Mouse (Mus musculus): ENCODE measurements around the gene Myrf. TPM values are rescaled to one million over a fixed set of nuclear protein-coding genes. Genes with fewer than 3 reads are reported as not detected.
A peak's percentile ranks its signal among the peaks of the same experiment; 100 is the strongest.

Myrf gene
- polyA plus RNA-seq, 1 experiment: 62.8 TPM

- peaks cover 6% of the 10 kb centered on the region; the same call in 1 of the 2 replicates for H3K4me1 ChIP-seq (ENCODE audit: control insufficient read depth, insufficient read depth, low read length)
- DNase-seq: peak; percentile 43
Observed at GRCm38 (mm10) chr19:10277331-10277730, 36.8 kb upstream of the Myrf start.

GRCm38 (mm10) chr19:10276483-10277144 is 36.1 kb upstream of the Myrf start:
- 78% methylated on average over 12 of the region's 12 CpGs for WGBS
- H3K4me3 ChIP-seq (replicated peaks; ENCODE audit: extremely low read depth, low read depth, low read length): no peak overlapping the region
- DNase-seq: no peak
- TF ChIP-seq POLR2A (IDR thresholded peaks at IDR 0.05; ENCODE audit: borderline replicate concordance, extremely low read depth, low read depth, low read length) (no peak), CTCF (IDR thresholded peaks at IDR 0.05; ENCODE audit: insufficient read depth, low read length) (no peak)
- peaks cover 6% of the 10 kb centered on the region; the same call in 1 of the 2 replicates for H3K4me1 ChIP-seq (ENCODE audit: control insufficient read depth, insufficient read depth, low read length)

More at GRCm38 (mm10) chr19:10277331-10277730, 36.8 kb upstream of the Myrf start:
- 41% methylated on average over 17 of the region's 17 CpGs for WGBS
- H3K4me3 ChIP-seq (replicated peaks; ENCODE audit: extremely low read depth, low read depth, low read length): no peak overlapping the region
- TF ChIP-seq CTCF (IDR thresholded peaks at IDR 0.05; ENCODE audit: insufficient read depth, low read length) (no peak), POLR2A (IDR thresholded peaks at IDR 0.05; ENCODE audit: borderline replicate concordance, extremely low read depth, low read depth, low read length) (no peak)

- no peak for DNase-seq
- TF ChIP-seq POLR2A (IDR thresholded peaks at IDR 0.05; ENCODE audit: borderline replicate concordance, extremely low read depth, low read depth, low read length): no peak
- TF ChIP-seq CTCF (IDR thresholded peaks at IDR 0.05; ENCODE audit: insufficient read depth, low read length): no peak
- whole genome bisulfite sequencing: 61% methylated on average over 5 of the region's 5 CpGs
- H3K4me3 ChIP-seq (replicated peaks; ENCODE audit: extremely low read depth, low read depth, low read length): no peak overlapping the region
- H3K4me1 ChIP-seq (ENCODE audit: control insufficient read depth, insufficient read depth, low read length): peaks cover 4% of the 10 kb centered on the region; the same call in 1 of the 2 replicates
Observed at GRCm38 (mm10) chr19:10274056-10274455, 33.5 kb upstream of the Myrf start.

GRCm38 (mm10) chr19:10272746-10273145 is 32.2 kb upstream of the Myrf start:
- no peak overlapping the region for H3K4me3 ChIP-seq (replicated peaks; ENCODE audit: extremely low read depth, low read depth, low read length)
- TF ChIP-seq POLR2A (IDR thresholded peaks at IDR 0.05; ENCODE audit: borderline replicate concordance, extremely low read depth, low read depth, low read length) (no peak), CTCF (IDR thresholded peaks at IDR 0.05; ENCODE audit: insufficient read depth, low read length) (no peak)
- DNase-seq: no peak
- WGBS: 31% methylated on average over 11 of the region's 11 CpGs
- H3K4me1 ChIP-seq (ENCODE audit: control insufficient read depth, insufficient read depth, low read length): no peaks in the 10 kb centered on the region

GRCm38 (mm10) chr19:10271592-10271991 is 31.0 kb upstream of the Myrf start:
- TF ChIP-seq CTCF (IDR thresholded peaks at IDR 0.05; ENCODE audit: insufficient read depth, low read length) (no peak), POLR2A (IDR thresholded peaks at IDR 0.05; ENCODE audit: borderline replicate concordance, extremely low read depth, low read depth, low read length) (no peak)
- Histone ChIP-seq H3K4me3 (replicated peaks; ENCODE audit: extremely low read depth, low read depth, low read length) (no peak overlapping the region), H3K4me1 (ENCODE audit: control insufficient read depth, insufficient read depth, low read length) (0 out of 2 replicates have a peak, but pooled peaks cover 2% of the 10 kb centered on the region)
- no peak for DNase-seq
- 93% methylated on average over 7 of the region's 7 CpGs for WGBS

GRCm38 (mm10) chr19:10270356-10270755 is 29.8 kb upstream of the Myrf start:
- no peak for DNase-seq
- Histone ChIP-seq H3K4me1 (ENCODE audit: control insufficient read depth, insufficient read depth, low read length) (0 out of 2 replicates have a peak, but pooled peaks cover 2% of the 10 kb centered on the region), H3K4me3 (replicated peaks; ENCODE audit: extremely low read depth, low read depth, low read length) (no peak overlapping the region)
- TF ChIP-seq POLR2A (IDR thresholded peaks at IDR 0.05; ENCODE audit: borderline replicate concordance, extremely low read depth, low read depth, low read length) (no peak), CTCF (IDR thresholded peaks at IDR 0.05; ENCODE audit: insufficient read depth, low read length) (no peak)
- 81% methylated on average over 5 of the region's 5 CpGs for WGBS

- TF ChIP-seq POLR2A (IDR thresholded peaks at IDR 0.05; ENCODE audit: borderline replicate concordance, extremely low read depth, low read depth, low read length) (no peak), CTCF (IDR thresholded peaks at IDR 0.05; ENCODE audit: insufficient read depth, low read length) (no peak)
- 0 out of 2 replicates have a peak, but pooled peaks cover 2% of the 10 kb centered on the region for H3K4me1 ChIP-seq (ENCODE audit: control insufficient read depth, insufficient read depth, low read length)
- 89% methylated on average over 15 of the region's 15 CpGs for WGBS
- no peak for DNase-seq
- H3K4me3 ChIP-seq (replicated peaks; ENCODE audit: extremely low read depth, low read depth, low read length): no peak overlapping the region
Observed at GRCm38 (mm10) chr19:10268851-10269250, 28.3 kb upstream of the Myrf start.

- Histone ChIP-seq H3K4me3 (replicated peaks; ENCODE audit: extremely low read depth, low read depth, low read length) (no peak overlapping the region), H3K4me1 (ENCODE audit: control insufficient read depth, insufficient read depth, low read length) (0 out of 2 replicates have a peak, but pooled peaks cover 2% of the 10 kb centered on the region)
- TF ChIP-seq CTCF (IDR thresholded peaks at IDR 0.05; ENCODE audit: insufficient read depth, low read length): no peak
- TF ChIP-seq POLR2A (IDR thresholded peaks at IDR 0.05; ENCODE audit: borderline replicate concordance, extremely low read depth, low read depth, low read length): no peak
- 72% methylated on average over 10 of the region's 10 CpGs for WGBS
- DNase-seq: no peak
Observed at GRCm38 (mm10) chr19:10267953-10268352, 27.4 kb upstream of the Myrf start.

- TF ChIP-seq CTCF (IDR thresholded peaks at IDR 0.05; ENCODE audit: insufficient read depth, low read length): no peak
- no peak for TF ChIP-seq POLR2A (IDR thresholded peaks at IDR 0.05; ENCODE audit: borderline replicate concordance, extremely low read depth, low read depth, low read length)
- Histone ChIP-seq H3K4me3 (replicated peaks; ENCODE audit: extremely low read depth, low read depth, low read length) (no peak overlapping the region), H3K4me1 (ENCODE audit: control insufficient read depth, insufficient read depth, low read length) (0 out of 2 replicates have a peak, but pooled peaks cover 2% of the 10 kb centered on the region)
- peak; percentile 53 for DNase-seq
- 42% methylated on average over 15 of the region's 15 CpGs for WGBS
Observed at GRCm38 (mm10) chr19:10267057-10267456, 26.5 kb upstream of the Myrf start.
